Mouse (Mus musculus): ENCODE measurements around the gene Lrrk1. TPM values are rescaled to one million over a fixed set of nuclear protein-coding genes. Genes with fewer than 3 reads are reported as not detected.

The Lrrk1 gene
- polyA plus RNA-seq, 1 experiment: 41.8 TPM

GRCm38 (mm10) chr7:66336955-66337354 lies 51.2 kb downstream of the Lrrk1 start:
- peaks cover 22% of the 10 kb centered on the region for H3K79me2 ChIP-seq (ENCODE audit: control insufficient read depth, insufficient read depth)
- no peak for TF ChIP-seq MYOD1 (IDR thresholded peaks at IDR 0.05; ENCODE audit: control insufficient read depth, insufficient read length, low read depth)
- TF ChIP-seq MYOG (IDR thresholded peaks at IDR 0.05; ENCODE audit: control insufficient read depth, extremely low read depth, insufficient read length): no peak
- TF ChIP-seq MAX (IDR thresholded peaks at IDR 0.05): no peak
- no peak for TF ChIP-seq CEBPB (IDR thresholded peaks at IDR 0.05; ENCODE audit: low read depth)
- TF ChIP-seq FOSL1 (IDR thresholded peaks at IDR 0.05; ENCODE audit: insufficient read depth, low read length, poor library complexity, severe bottlenecking): no peak
- H3K4me3 ChIP-seq (ENCODE audit: insufficient read depth, poor library complexity, severe bottlenecking): no peak overlapping the region
- H3K36me3 ChIP-seq (ENCODE audit: control insufficient read depth, insufficient read depth): peaks cover 52% of the 10 kb centered on the region
- H3K79me3 ChIP-seq (ENCODE audit: low read depth): peaks cover 2% of the 10 kb centered on the region
- H3ac ChIP-seq (ENCODE audit: control insufficient read depth, insufficient read length, low read depth): no peak overlapping the region
- no peaks in the 10 kb centered on the region for H3K27me3 ChIP-seq (ENCODE audit: control insufficient read depth, insufficient read depth, insufficient read length)

GRCm38 (mm10) chr7:66333906-66334500 lies 54.1 kb downstream of the Lrrk1 start:
- TF ChIP-seq USF1 (IDR thresholded peaks at IDR 0.05; ENCODE audit: low read depth) (no peak), MYOD1 (IDR thresholded peaks at IDR 0.05; ENCODE audit: control insufficient read depth, insufficient read length, low read depth) (no peak), CTCF (IDR thresholded peaks at IDR 0.05; ENCODE audit: control insufficient read depth, insufficient read depth, insufficient read length) (no peak), MYOG (IDR thresholded peaks at IDR 0.05; ENCODE audit: control insufficient read depth, extremely low read depth, insufficient read length) (no peak), FOSL1 (IDR thresholded peaks at IDR 0.05; ENCODE audit: insufficient read depth, low read length, poor library complexity, severe bottlenecking) (no peak), CEBPB (IDR thresholded peaks at IDR 0.05; ENCODE audit: low read depth) (no peak), MAX (IDR thresholded peaks at IDR 0.05) (no peak)
- Histone ChIP-seq H3ac (ENCODE audit: control insufficient read depth, insufficient read length, low read depth) (no peak overlapping the region), H3K4me3 (ENCODE audit: insufficient read depth, poor library complexity, severe bottlenecking) (no peak overlapping the region), H3K79me3 (ENCODE audit: low read depth) (peaks cover 2% of the 10 kb centered on the region), H3K27me3 (ENCODE audit: control insufficient read depth, insufficient read depth, insufficient read length) (no peaks in the 10 kb centered on the region), H3K79me2 (ENCODE audit: control insufficient read depth, insufficient read depth) (peaks cover 15% of the 10 kb centered on the region), H3K36me3 (ENCODE audit: control insufficient read depth, insufficient read depth) (peaks cover 65% of the 10 kb centered on the region)

DNA sequence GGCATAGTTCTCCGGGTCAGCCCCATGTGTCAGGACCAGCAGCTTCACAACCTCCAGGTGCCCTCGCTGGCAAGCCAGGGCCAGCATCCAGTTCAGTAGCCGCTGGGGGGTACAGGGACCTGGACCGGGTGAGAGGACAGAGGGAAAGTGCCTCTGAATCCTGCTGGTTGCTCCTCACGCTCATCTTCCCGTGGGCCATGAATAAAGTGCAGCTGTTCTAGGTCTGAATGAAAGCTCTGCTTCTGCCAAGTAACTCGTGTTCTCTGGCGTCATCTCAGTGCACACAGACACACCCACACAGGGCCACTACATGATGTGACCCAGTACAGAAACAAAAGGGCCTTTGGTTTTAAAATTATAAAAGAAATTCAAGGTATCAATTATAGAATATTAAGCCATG lies 55.8 kb downstream of the Lrrk1 start:
- Histone ChIP-seq H3K36me3 (ENCODE audit: control insufficient read depth, insufficient read depth) (peaks cover 68% of the 10 kb centered on the region), H3K79me3 (ENCODE audit: low read depth) (peaks cover 3% of the 10 kb centered on the region), H3K79me2 (ENCODE audit: control insufficient read depth, insufficient read depth) (peaks cover 14% of the 10 kb centered on the region), H3K4me3 (ENCODE audit: insufficient read depth, poor library complexity, severe bottlenecking) (no peak overlapping the region), H3K27me3 (ENCODE audit: control insufficient read depth, insufficient read depth, insufficient read length) (no peaks in the 10 kb centered on the region), H3ac (ENCODE audit: control insufficient read depth, insufficient read length, low read depth) (no peak overlapping the region)
- TF ChIP-seq CTCF (IDR thresholded peaks at IDR 0.05; ENCODE audit: control insufficient read depth, insufficient read depth, insufficient read length): no peak
- TF ChIP-seq USF1 (IDR thresholded peaks at IDR 0.05; ENCODE audit: low read depth): no peak
- TF ChIP-seq MYOD1 (IDR thresholded peaks at IDR 0.05; ENCODE audit: control insufficient read depth, insufficient read length, low read depth): no peak
- no peak for TF ChIP-seq MAX (IDR thresholded peaks at IDR 0.05)
- no peak for TF ChIP-seq FOSL1 (IDR thresholded peaks at IDR 0.05; ENCODE audit: insufficient read depth, low read length, poor library complexity, severe bottlenecking)
- TF ChIP-seq CEBPB (IDR thresholded peaks at IDR 0.05; ENCODE audit: low read depth): no peak
- no peak for TF ChIP-seq MYOG (IDR thresholded peaks at IDR 0.05; ENCODE audit: control insufficient read depth, extremely low read depth, insufficient read length)

- no peak overlapping the region for H3K4me3 ChIP-seq (ENCODE audit: insufficient read depth, poor library complexity, severe bottlenecking)
These were observed 57.5 kb downstream of the Lrrk1 start for GRCm38 (mm10) chr7:66330610-66331009.

DNA sequence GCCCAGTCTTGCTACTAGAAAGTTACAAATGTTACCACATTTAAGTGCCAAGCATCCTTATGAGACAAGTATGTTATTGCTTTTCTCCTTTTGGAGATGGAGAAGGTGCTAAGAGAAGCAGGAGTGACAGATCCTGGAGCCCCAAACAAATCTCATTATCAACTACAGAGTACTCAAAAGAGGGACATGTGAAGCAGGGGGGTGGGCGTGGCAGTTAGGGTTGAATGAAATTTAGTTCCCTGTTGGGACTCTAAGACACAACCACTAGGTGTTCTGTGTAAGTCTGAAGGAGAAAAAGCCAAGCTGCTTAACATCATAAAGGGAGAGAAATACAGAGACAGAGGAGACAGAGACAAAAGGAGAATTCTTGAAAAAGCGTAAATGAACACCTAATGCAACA lies 60.6 kb downstream of the Lrrk1 start:
- no peak overlapping the region for H3ac ChIP-seq (ENCODE audit: control insufficient read depth, insufficient read length, low read depth)
- H3K27me3 ChIP-seq (ENCODE audit: control insufficient read depth, insufficient read depth, insufficient read length): no peaks in the 10 kb centered on the region
- no peak overlapping the region for H3K4me3 ChIP-seq (ENCODE audit: insufficient read depth, poor library complexity, severe bottlenecking)
- H3K79me3 ChIP-seq (ENCODE audit: low read depth): peaks cover 1% of the 10 kb centered on the region
- peaks cover 70% of the 10 kb centered on the region for H3K36me3 ChIP-seq (ENCODE audit: control insufficient read depth, insufficient read depth)
- TF ChIP-seq MYOG (IDR thresholded peaks at IDR 0.05; ENCODE audit: control insufficient read depth, extremely low read depth, insufficient read length) (no peak), USF1 (IDR thresholded peaks at IDR 0.05; ENCODE audit: low read depth) (no peak), FOSL1 (IDR thresholded peaks at IDR 0.05; ENCODE audit: insufficient read depth, low read length, poor library complexity, severe bottlenecking) (no peak), CTCF (IDR thresholded peaks at IDR 0.05; ENCODE audit: control insufficient read depth, insufficient read depth, insufficient read length) (no peak), MAX (IDR thresholded peaks at IDR 0.05) (no peak), MYOD1 (IDR thresholded peaks at IDR 0.05; ENCODE audit: control insufficient read depth, insufficient read length, low read depth) (no peak), CEBPB (IDR thresholded peaks at IDR 0.05; ENCODE audit: low read depth) (no peak)
- H3K79me2 ChIP-seq (ENCODE audit: control insufficient read depth, insufficient read depth): peaks cover 5% of the 10 kb centered on the region

More at GRCm38 (mm10) chr7:66330610-66331009, 57.5 kb downstream of the Lrrk1 start:
- Histone ChIP-seq H3K27me3 (ENCODE audit: control insufficient read depth, insufficient read depth, insufficient read length) (no peaks in the 10 kb centered on the region), H3K79me2 (ENCODE audit: control insufficient read depth, insufficient read depth) (peaks cover 5% of the 10 kb centered on the region), H3K79me3 (ENCODE audit: low read depth) (peaks cover 3% of the 10 kb centered on the region), H3ac (ENCODE audit: control insufficient read depth, insufficient read length, low read depth) (no peak overlapping the region), H3K36me3 (ENCODE audit: control insufficient read depth, insufficient read depth) (peaks cover 72% of the 10 kb centered on the region)
- no peak for TF ChIP-seq MAX (IDR thresholded peaks at IDR 0.05)
- no peak for TF ChIP-seq CTCF (IDR thresholded peaks at IDR 0.05; ENCODE audit: control insufficient read depth, insufficient read depth, insufficient read length)
- TF ChIP-seq MYOG (IDR thresholded peaks at IDR 0.05; ENCODE audit: control insufficient read depth, extremely low read depth, insufficient read length): no peak
- no peak for TF ChIP-seq MYOD1 (IDR thresholded peaks at IDR 0.05; ENCODE audit: control insufficient read depth, insufficient read length, low read depth)
- TF ChIP-seq FOSL1 (IDR thresholded peaks at IDR 0.05; ENCODE audit: insufficient read depth, low read length, poor library complexity, severe bottlenecking): no peak

All from C2C12 (cell line).